Mouse (Mus musculus): ENCODE measurements around the gene Olfml2b. TPM values are rescaled to one million over a fixed set of nuclear protein-coding genes. Genes with fewer than 3 reads are reported as not detected.

Olfml2b gene
- polyA plus RNA-seq, 1 experiment: 15.0 TPM

- no peaks in the 10 kb centered on the region for H3K79me2 ChIP-seq (ENCODE audit: control insufficient read depth, insufficient read depth)
- no peaks in the 10 kb centered on the region for H3K27me3 ChIP-seq (ENCODE audit: control insufficient read depth, insufficient read depth, insufficient read length)
- no peaks in the 10 kb centered on the region for H3K79me3 ChIP-seq (ENCODE audit: low read depth)
- no peak overlapping the region for H3K4me3 ChIP-seq (ENCODE audit: insufficient read depth, poor library complexity, severe bottlenecking)
- H3ac ChIP-seq (ENCODE audit: control insufficient read depth, insufficient read length, low read depth): no peak overlapping the region
- no peaks in the 10 kb centered on the region for H3K36me3 ChIP-seq (ENCODE audit: control insufficient read depth, insufficient read depth)
- TF ChIP-seq MYOG (IDR thresholded peaks at IDR 0.05; ENCODE audit: control insufficient read depth, extremely low read depth, insufficient read length) (no peak), USF1 (IDR thresholded peaks at IDR 0.05; ENCODE audit: low read depth) (no peak), FOSL1 (IDR thresholded peaks at IDR 0.05; ENCODE audit: insufficient read depth, low read length, poor library complexity, severe bottlenecking) (no peak), CTCF (IDR thresholded peaks at IDR 0.05; ENCODE audit: control insufficient read depth, insufficient read depth, insufficient read length) (no peak), MYOD1 (IDR thresholded peaks at IDR 0.05; ENCODE audit: control insufficient read depth, insufficient read length, low read depth) (no peak), CEBPB (IDR thresholded peaks at IDR 0.05; ENCODE audit: low read depth) (no peak), MAX (IDR thresholded peaks at IDR 0.05) (no peak)
Measured at GRCm38 (mm10) chr1:170647381-170647780, 3.0 kb downstream of the Olfml2b start.

- H3K27me3 ChIP-seq (ENCODE audit: control insufficient read depth, insufficient read depth, insufficient read length): no peaks in the 10 kb centered on the region
- H3K36me3 ChIP-seq (ENCODE audit: control insufficient read depth, insufficient read depth): no peaks in the 10 kb centered on the region
- no peaks in the 10 kb centered on the region for H3K79me2 ChIP-seq (ENCODE audit: control insufficient read depth, insufficient read depth)
- TF ChIP-seq MYOD1 (IDR thresholded peaks at IDR 0.05; ENCODE audit: control insufficient read depth, insufficient read length, low read depth): no peak
- no peak for TF ChIP-seq CEBPB (IDR thresholded peaks at IDR 0.05; ENCODE audit: low read depth)
- no peak for TF ChIP-seq FOSL1 (IDR thresholded peaks at IDR 0.05; ENCODE audit: insufficient read depth, low read length, poor library complexity, severe bottlenecking)
- TF ChIP-seq CTCF (IDR thresholded peaks at IDR 0.05; ENCODE audit: control insufficient read depth, insufficient read depth, insufficient read length): no peak
- no peak for TF ChIP-seq MAX (IDR thresholded peaks at IDR 0.05)
- TF ChIP-seq USF1 (IDR thresholded peaks at IDR 0.05; ENCODE audit: low read depth): no peak
- no peak for TF ChIP-seq MYOG (IDR thresholded peaks at IDR 0.05; ENCODE audit: control insufficient read depth, extremely low read depth, insufficient read length)
- no peak overlapping the region for H3ac ChIP-seq (ENCODE audit: control insufficient read depth, insufficient read length, low read depth)
- H3K79me3 ChIP-seq (ENCODE audit: low read depth): no peaks in the 10 kb centered on the region
- no peak overlapping the region for H3K4me3 ChIP-seq (ENCODE audit: insufficient read depth, poor library complexity, severe bottlenecking)
Measured at GRCm38 (mm10) chr1:170647971-170648514, 3.7 kb downstream of the Olfml2b start.

- Histone ChIP-seq H3ac (ENCODE audit: control insufficient read depth, insufficient read length, low read depth) (no peak overlapping the region), H3K79me2 (ENCODE audit: control insufficient read depth, insufficient read depth) (no peaks in the 10 kb centered on the region), H3K36me3 (ENCODE audit: control insufficient read depth, insufficient read depth) (no peaks in the 10 kb centered on the region), H3K79me3 (ENCODE audit: low read depth) (no peaks in the 10 kb centered on the region), H3K4me3 (ENCODE audit: insufficient read depth, poor library complexity, severe bottlenecking) (no peak overlapping the region), H3K27me3 (ENCODE audit: control insufficient read depth, insufficient read depth, insufficient read length) (no peaks in the 10 kb centered on the region)
- TF ChIP-seq USF1 (IDR thresholded peaks at IDR 0.05; ENCODE audit: low read depth) (no peak), CTCF (IDR thresholded peaks at IDR 0.05; ENCODE audit: control insufficient read depth, insufficient read depth, insufficient read length) (no peak), MYOD1 (IDR thresholded peaks at IDR 0.05; ENCODE audit: control insufficient read depth, insufficient read length, low read depth) (no peak), MAX (IDR thresholded peaks at IDR 0.05) (no peak), FOSL1 (IDR thresholded peaks at IDR 0.05; ENCODE audit: insufficient read depth, low read length, poor library complexity, severe bottlenecking) (no peak), CEBPB (IDR thresholded peaks at IDR 0.05; ENCODE audit: low read depth) (no peak), MYOG (IDR thresholded peaks at IDR 0.05; ENCODE audit: control insufficient read depth, extremely low read depth, insufficient read length) (no peak)
Measured at GRCm38 (mm10) chr1:170651046-170651723, 6.9 kb downstream of the Olfml2b start.

GRCm38 (mm10) chr1:170651989-170652740 is 7.8 kb downstream of the Olfml2b start:
- Histone ChIP-seq H3ac (ENCODE audit: control insufficient read depth, insufficient read length, low read depth) (no peak overlapping the region), H3K4me3 (ENCODE audit: insufficient read depth, poor library complexity, severe bottlenecking) (no peak overlapping the region), H3K79me3 (ENCODE audit: low read depth) (no peaks in the 10 kb centered on the region), H3K36me3 (ENCODE audit: control insufficient read depth, insufficient read depth) (no peaks in the 10 kb centered on the region), H3K79me2 (ENCODE audit: control insufficient read depth, insufficient read depth) (no peaks in the 10 kb centered on the region), H3K27me3 (ENCODE audit: control insufficient read depth, insufficient read depth, insufficient read length) (no peaks in the 10 kb centered on the region)
- no peak for TF ChIP-seq FOSL1 (IDR thresholded peaks at IDR 0.05; ENCODE audit: insufficient read depth, low read length, poor library complexity, severe bottlenecking)
- TF ChIP-seq CTCF (IDR thresholded peaks at IDR 0.05; ENCODE audit: control insufficient read depth, insufficient read depth, insufficient read length): no peak
- no peak for TF ChIP-seq MAX (IDR thresholded peaks at IDR 0.05)
- no peak for TF ChIP-seq MYOD1 (IDR thresholded peaks at IDR 0.05; ENCODE audit: control insufficient read depth, insufficient read length, low read depth)
- no peak for TF ChIP-seq MYOG (IDR thresholded peaks at IDR 0.05; ENCODE audit: control insufficient read depth, extremely low read depth, insufficient read length)
- TF ChIP-seq USF1 (IDR thresholded peaks at IDR 0.05; ENCODE audit: low read depth): no peak
- no peak for TF ChIP-seq CEBPB (IDR thresholded peaks at IDR 0.05; ENCODE audit: low read depth)

GRCm38 (mm10) chr1:170655280-170655917 is 11.1 kb downstream of the Olfml2b start:
- H3K79me2 ChIP-seq (ENCODE audit: control insufficient read depth, insufficient read depth): no peaks in the 10 kb centered on the region
- no peak for TF ChIP-seq FOSL1 (IDR thresholded peaks at IDR 0.05; ENCODE audit: insufficient read depth, low read length, poor library complexity, severe bottlenecking)
- no peak for TF ChIP-seq CTCF (IDR thresholded peaks at IDR 0.05; ENCODE audit: control insufficient read depth, insufficient read depth, insufficient read length)
- peak; percentile 98 for TF ChIP-seq MYOD1 (IDR thresholded peaks at IDR 0.05; ENCODE audit: control insufficient read depth, insufficient read length, low read depth)
- no peak for TF ChIP-seq CEBPB (IDR thresholded peaks at IDR 0.05; ENCODE audit: low read depth)
- TF ChIP-seq USF1 (IDR thresholded peaks at IDR 0.05; ENCODE audit: low read depth): no peak
- TF ChIP-seq MYOG (IDR thresholded peaks at IDR 0.05; ENCODE audit: control insufficient read depth, extremely low read depth, insufficient read length): peak; percentile 78
- TF ChIP-seq MAX (IDR thresholded peaks at IDR 0.05): no peak

More at GRCm38 (mm10) chr1:170655280-170655917, 11.1 kb downstream of the Olfml2b start:
- H3ac ChIP-seq (ENCODE audit: control insufficient read depth, insufficient read length, low read depth): no peak overlapping the region
- H3K27me3 ChIP-seq (ENCODE audit: control insufficient read depth, insufficient read depth, insufficient read length): no peaks in the 10 kb centered on the region
- H3K79me3 ChIP-seq (ENCODE audit: low read depth): no peaks in the 10 kb centered on the region
- no peak overlapping the region for H3K4me3 ChIP-seq (ENCODE audit: insufficient read depth, poor library complexity, severe bottlenecking)
- H3K36me3 ChIP-seq (ENCODE audit: control insufficient read depth, insufficient read depth): no peaks in the 10 kb centered on the region
